Mouse (Mus musculus) kidney, adult 2 months (tissue): ENCODE data around the gene Actr2.

ENCODE experiments used
- CTCF ChIP-seq: fragments of 200-500 bp; conservative IDR thresholded peaks from 2 replicates; pipeline ENCODE4 v1.5.1; 2011; ENCODE audit warnings: low read depth, mild to moderate bottlenecking, control low read depth, low read length, moderate library complexity, mixed read lengths; ENCODE audit not compliant: insufficient read depth, insufficient read length
- POLR2A ChIP-seq: fragments of 200-500 bp; IDR thresholded peaks from one replicate; pipeline ENCODE4 v1.6.1; 2011; ENCODE audit warnings: low read depth, low read length, control low read depth

DNA sequence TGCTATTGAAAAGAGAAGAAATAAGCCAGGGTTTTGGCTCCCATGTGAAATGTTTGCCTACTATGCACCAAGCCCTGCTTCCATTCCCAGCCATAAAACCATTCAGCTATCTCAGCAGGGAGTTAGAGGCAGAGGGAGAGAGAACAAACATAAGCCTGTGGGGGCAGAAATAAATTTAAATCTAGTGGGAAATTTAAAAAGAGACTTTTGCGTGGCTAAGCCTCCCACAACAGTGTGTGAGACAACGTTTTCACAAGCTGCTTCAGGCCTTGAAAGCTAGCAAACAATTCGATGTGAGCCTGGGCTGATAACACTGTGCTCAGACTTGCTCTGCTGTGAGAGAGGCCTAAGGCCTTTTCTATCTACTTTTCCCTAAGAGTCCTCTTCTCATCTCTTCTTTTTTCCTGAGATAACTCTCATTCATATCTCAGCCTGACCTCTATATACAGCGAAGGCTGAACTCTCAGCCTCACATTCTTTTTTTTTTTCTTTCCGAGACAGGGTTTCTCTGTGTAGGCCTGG lies 3.4 kb upstream of the Actr2 start:
- TF ChIP-seq CTCF (no peak), POLR2A (no peak)
